Mouse (Mus musculus): ENCODE results near the gene Jph2. TPM values are rescaled to one million over a fixed set of nuclear protein-coding genes. Genes with fewer than 3 reads are reported as not detected.
A peak's percentile ranks its signal among the peaks of the same experiment; 100 is the strongest.

Jph2 gene
- total and polyA plus RNA-seq, 2 experiments from 2014 or later: 61.7 to 215 TPM

DNA sequence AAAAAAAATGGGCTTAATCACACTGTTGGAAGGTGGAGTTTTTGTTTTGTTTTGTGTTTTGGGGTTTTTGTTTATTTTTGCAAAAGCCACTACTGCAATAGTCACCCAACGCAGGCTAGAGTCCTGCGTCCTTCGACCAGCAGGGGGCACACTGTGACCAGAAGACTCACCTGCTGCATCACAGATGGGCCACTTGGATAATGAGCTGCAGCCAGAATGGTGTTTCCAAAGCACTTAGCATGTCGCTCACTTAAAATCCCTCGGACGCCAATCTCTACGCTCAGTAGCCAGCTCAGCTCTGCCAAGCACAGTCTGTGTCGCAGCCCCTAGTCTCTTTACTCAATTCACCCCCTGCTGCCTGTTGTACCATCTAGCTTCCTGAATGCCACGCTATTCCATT, 57.5 kb downstream of the Jph2 start:
- peak; percentile 73 for DNase-seq (ENCODE audit: low spot score)
- Histone ChIP-seq H3K27ac (ENCODE audit: low read depth) (peak overlapping the region; percentile 54), H3K9me3 (replicated peaks; ENCODE audit: control insufficient read depth, low read length) (no peaks in the 10 kb centered on the region), H3K4me1 (ENCODE audit: control insufficient read depth, insufficient read depth) (peaks cover 5% of the 10 kb centered on the region; the same call in 1 of the 2 replicates), H3K4me3 (ENCODE audit: low read depth, low read length) (no peak overlapping the region), H3K9ac (replicated peaks; ENCODE audit: low read depth, low read length) (no peak overlapping the region), H3K4me2 (ENCODE audit: low read depth, low read length) (no peak overlapping the region), H3K36me3 (replicated peaks; ENCODE audit: control insufficient read depth, insufficient read depth, low read length) (peaks cover 64% of the 10 kb centered on the region), H3K27me3 (ENCODE audit: control insufficient read depth, insufficient read depth, low read length) (peaks cover 11% of the 10 kb centered on the region)
- 14% methylated on average over 9 of the region's 9 CpGs for WGBS
- peak; percentile 50 for ATAC-seq (ENCODE audit: insufficient read depth, low read depth)
- TF ChIP-seq EP300 (IDR thresholded peaks at IDR 0.05; ENCODE audit: low read depth) (no peak), CTCF (IDR thresholded peaks at IDR 0.05; ENCODE audit: low read depth) (peak; percentile 90)

GRCm38 (mm10) chr2:163332368-163333055, 65.3 kb downstream of the Jph2 start:
- TF ChIP-seq EP300 (IDR thresholded peaks at IDR 0.05; ENCODE audit: low read depth) (no peak), CTCF (IDR thresholded peaks at IDR 0.05; ENCODE audit: low read depth) (no peak)
- Histone ChIP-seq H3K27me3 (ENCODE audit: control insufficient read depth, insufficient read depth, low read length) (no peaks in the 10 kb centered on the region), H3K9ac (replicated peaks; ENCODE audit: low read depth, low read length) (no peak overlapping the region), H3K4me1 (ENCODE audit: control insufficient read depth, insufficient read depth) (no peaks in the 10 kb centered on the region), H3K36me3 (replicated peaks; ENCODE audit: control insufficient read depth, insufficient read depth, low read length) (peaks cover 34% of the 10 kb centered on the region; the same call in 1 of the 2 replicates), H3K4me2 (ENCODE audit: low read depth, low read length) (no peak overlapping the region), H3K9me3 (replicated peaks; ENCODE audit: control insufficient read depth, low read length) (no peaks in the 10 kb centered on the region), H3K4me3 (ENCODE audit: low read depth, low read length) (no peak overlapping the region), H3K27ac (ENCODE audit: low read depth) (no peak overlapping the region)
- DNase-seq (ENCODE audit: low spot score): no peak
- peak; percentile 7; the same call in 1 of the 2 replicates for ATAC-seq (ENCODE audit: insufficient read depth, low read depth)
- 23% methylated on average over 13 of the region's 13 CpGs for WGBS

DNA sequence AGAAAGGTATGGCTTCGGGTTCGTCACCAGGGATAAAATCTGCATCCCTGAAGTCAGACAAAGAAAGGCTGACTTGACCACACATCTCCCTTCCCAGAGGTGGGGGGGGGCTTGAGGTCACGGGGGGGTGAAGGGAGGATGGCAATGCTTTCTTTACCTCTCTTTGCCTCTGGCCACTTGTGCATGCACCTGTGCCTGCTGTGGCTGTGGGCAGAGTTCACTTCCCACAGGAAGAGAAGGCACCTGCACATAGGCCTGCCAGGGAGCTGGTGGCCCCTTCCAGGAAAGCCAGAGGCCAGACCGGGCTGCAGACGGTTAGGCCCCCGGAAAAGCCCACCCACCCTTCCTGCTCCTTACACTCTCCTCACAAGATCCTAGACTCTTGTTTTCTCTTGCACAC, 66.4 kb downstream of the Jph2 start:
- WGBS: 70% methylated on average over 6 of the region's 6 CpGs
- TF ChIP-seq CTCF (IDR thresholded peaks at IDR 0.05; ENCODE audit: low read depth) (no peak), EP300 (IDR thresholded peaks at IDR 0.05; ENCODE audit: low read depth) (no peak)
- no peaks in the 10 kb centered on the region for H3K9me3 ChIP-seq (replicated peaks; ENCODE audit: control insufficient read depth, low read length)
- H3K4me1 ChIP-seq (ENCODE audit: control insufficient read depth, insufficient read depth): no peaks in the 10 kb centered on the region
- H3K4me2 ChIP-seq (ENCODE audit: low read depth, low read length): no peak overlapping the region
- DNase-seq (ENCODE audit: low spot score) (no peak), ATAC-seq (ENCODE audit: insufficient read depth, low read depth) (no peak)
- H3K4me3 ChIP-seq (ENCODE audit: low read depth, low read length): no peak overlapping the region
- no peaks in the 10 kb centered on the region for H3K27me3 ChIP-seq (ENCODE audit: control insufficient read depth, insufficient read depth, low read length)
- no peak overlapping the region for H3K27ac ChIP-seq (ENCODE audit: low read depth)
- no peak overlapping the region for H3K9ac ChIP-seq (replicated peaks; ENCODE audit: low read depth, low read length)
- H3K36me3 ChIP-seq (replicated peaks; ENCODE audit: control insufficient read depth, insufficient read depth, low read length): peaks cover 23% of the 10 kb centered on the region; the same call in 1 of the 2 replicates

DNA sequence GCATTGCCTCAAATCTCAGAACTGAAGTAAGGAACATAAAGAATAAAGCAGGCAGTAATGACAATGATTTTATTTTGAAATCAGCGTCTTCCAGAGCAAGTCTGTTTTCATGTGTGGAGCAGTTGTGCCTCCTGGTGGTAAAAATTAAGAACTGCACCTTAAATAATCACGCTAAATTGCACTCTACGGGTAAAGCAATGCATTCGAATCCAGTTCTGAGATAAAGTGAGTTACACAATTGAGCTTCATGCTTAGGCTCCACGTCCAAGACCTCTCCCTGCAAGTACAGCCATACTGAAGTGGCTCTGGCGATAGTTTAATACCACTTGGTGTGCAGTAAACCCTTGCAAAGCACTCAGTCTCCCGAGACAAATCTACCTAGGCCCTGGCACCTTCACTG, 67.1 kb downstream of the Jph2 start:
- H3K4me2 ChIP-seq (ENCODE audit: low read depth, low read length): no peak overlapping the region
- TF ChIP-seq EP300 (IDR thresholded peaks at IDR 0.05; ENCODE audit: low read depth) (no peak), CTCF (IDR thresholded peaks at IDR 0.05; ENCODE audit: low read depth) (peak; percentile 79)
- 23% methylated on average over 7 of the region's 7 CpGs for WGBS
- H3K4me3 ChIP-seq (ENCODE audit: low read depth, low read length): no peak overlapping the region
- H3K36me3 ChIP-seq (replicated peaks; ENCODE audit: control insufficient read depth, insufficient read depth, low read length): peaks cover 16% of the 10 kb centered on the region; the same call in 1 of the 2 replicates
- ATAC-seq (ENCODE audit: insufficient read depth, low read depth) (no peak), DNase-seq (ENCODE audit: low spot score) (peak; percentile 40)
- H3K9me3 ChIP-seq (replicated peaks; ENCODE audit: control insufficient read depth, low read length): no peaks in the 10 kb centered on the region
- no peak overlapping the region for H3K27ac ChIP-seq (ENCODE audit: low read depth)
- H3K9ac ChIP-seq (replicated peaks; ENCODE audit: low read depth, low read length): no peak overlapping the region
- H3K27me3 ChIP-seq (ENCODE audit: control insufficient read depth, insufficient read depth, low read length): no peaks in the 10 kb centered on the region
- no peaks in the 10 kb centered on the region for H3K4me1 ChIP-seq (ENCODE audit: control insufficient read depth, insufficient read depth)

- DNase-seq (ENCODE audit: low spot score) (no peak), ATAC-seq (ENCODE audit: insufficient read depth, low read depth) (no peak)
- Histone ChIP-seq H3K4me2 (ENCODE audit: low read depth, low read length) (no peak overlapping the region), H3K9ac (replicated peaks; ENCODE audit: low read depth, low read length) (no peak overlapping the region), H3K4me1 (ENCODE audit: control insufficient read depth, insufficient read depth) (no peaks in the 10 kb centered on the region), H3K27ac (ENCODE audit: low read depth) (no peak overlapping the region), H3K4me3 (ENCODE audit: low read depth, low read length) (no peak overlapping the region), H3K36me3 (replicated peaks; ENCODE audit: control insufficient read depth, insufficient read depth, low read length) (no peaks in the 10 kb centered on the region), H3K9me3 (replicated peaks; ENCODE audit: control insufficient read depth, low read length) (no peaks in the 10 kb centered on the region), H3K27me3 (ENCODE audit: control insufficient read depth, insufficient read depth, low read length) (no peaks in the 10 kb centered on the region)
- TF ChIP-seq CTCF (IDR thresholded peaks at IDR 0.05; ENCODE audit: low read depth) (no peak), EP300 (IDR thresholded peaks at IDR 0.05; ENCODE audit: low read depth) (no peak)
- WGBS: 58% methylated on average over 1 of the region's 1 CpGs
These were observed 74.6 kb downstream of the Jph2 start for GRCm38 (mm10) chr2:163323163-163323562.

- ATAC-seq (ENCODE audit: insufficient read depth, low read depth) (no peak), DNase-seq (ENCODE audit: low spot score) (no peak)
- Histone ChIP-seq H3K4me3 (ENCODE audit: low read depth, low read length) (no peak overlapping the region), H3K9ac (replicated peaks; ENCODE audit: low read depth, low read length) (no peak overlapping the region), H3K4me2 (ENCODE audit: low read depth, low read length) (no peak overlapping the region), H3K4me1 (ENCODE audit: control insufficient read depth, insufficient read depth) (no peaks in the 10 kb centered on the region), H3K27ac (ENCODE audit: low read depth) (no peak overlapping the region), H3K9me3 (replicated peaks; ENCODE audit: control insufficient read depth, low read length) (no peaks in the 10 kb centered on the region), H3K36me3 (replicated peaks; ENCODE audit: control insufficient read depth, insufficient read depth, low read length) (no peaks in the 10 kb centered on the region), H3K27me3 (ENCODE audit: control insufficient read depth, insufficient read depth, low read length) (no peaks in the 10 kb centered on the region)
- TF ChIP-seq EP300 (IDR thresholded peaks at IDR 0.05; ENCODE audit: low read depth): no peak
- TF ChIP-seq CTCF (IDR thresholded peaks at IDR 0.05; ENCODE audit: low read depth): peak; percentile 41
- 84% methylated on average over 3 of the region's 3 CpGs for WGBS
These were observed 79.0 kb downstream of the Jph2 start for GRCm38 (mm10) chr2:163318777-163319176.

Data from heart, postnatal 0 days (tissue).